Mouse (Mus musculus) spleen, adult 12 weeks (tissue): Measurements from ENCODE around the gene Bod1l.

ENCODE experiments used
- DNase-seq: peaks from one replicate; pipeline ENCODE4 v3.0.0; 2022; ENCODE audit warnings: low spot score

The Bod1l gene

DNA sequence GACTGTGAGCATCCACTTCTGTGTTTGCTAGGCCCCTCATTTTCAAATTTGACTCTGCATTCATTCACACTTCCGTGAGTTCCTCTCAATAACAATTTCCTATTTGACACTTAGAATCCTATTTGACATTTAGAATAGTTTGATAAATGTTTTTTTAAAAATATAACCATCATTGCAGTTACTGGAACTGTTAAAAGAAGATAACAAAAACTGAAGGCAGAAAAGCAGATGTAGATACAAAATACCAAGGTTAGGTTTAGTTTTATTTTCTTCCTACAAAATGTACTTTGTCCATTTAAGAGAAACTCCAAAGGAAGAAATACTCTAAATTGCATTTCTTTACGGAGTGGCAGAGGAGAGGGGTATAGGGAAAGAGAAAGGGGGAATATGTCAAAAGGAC is 42.5 kb downstream of the Bod1l start:
- no peak for DNase-seq

DNA sequence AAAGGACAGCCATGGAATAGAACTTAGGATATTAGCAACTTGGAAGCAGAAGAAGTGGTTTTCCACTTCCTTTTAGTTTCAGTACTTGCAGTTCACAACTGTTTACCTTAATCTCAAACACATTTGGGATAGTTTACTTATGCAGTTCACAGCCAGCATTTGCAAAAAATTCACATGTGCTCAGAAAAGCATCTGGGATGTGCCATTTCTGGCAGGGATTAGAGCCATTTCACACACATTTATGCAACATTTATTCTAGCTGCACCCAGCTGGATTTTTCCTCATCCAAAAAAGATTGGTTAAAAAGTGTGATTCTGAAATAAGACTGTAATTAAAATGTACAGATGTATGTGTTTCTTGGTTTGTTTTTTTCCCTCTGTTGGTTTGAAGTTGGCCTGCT is 49.7 kb downstream of the Bod1l start:
- DNase-seq, result no peak

DNA sequence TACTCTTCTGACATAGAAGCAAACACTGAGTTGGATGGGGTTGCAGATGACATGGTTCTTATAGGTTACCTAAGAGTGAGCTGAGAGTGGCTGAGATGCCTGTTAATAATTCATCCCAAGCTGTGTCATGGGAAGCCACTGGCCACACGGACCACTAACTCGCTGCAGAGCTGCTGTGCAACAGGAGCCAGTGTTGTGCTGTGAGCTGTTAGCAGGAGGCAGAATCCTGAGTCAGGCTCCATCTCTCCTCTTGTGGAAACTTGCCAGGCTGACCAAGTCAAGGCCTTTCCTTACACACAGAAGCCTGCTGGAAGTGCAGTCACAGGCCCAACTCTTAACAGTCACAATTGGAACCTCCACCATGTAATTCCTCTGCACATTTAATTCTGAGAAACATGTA is 53.6 kb downstream of the Bod1l start:
- no peak for DNase-seq

DNA sequence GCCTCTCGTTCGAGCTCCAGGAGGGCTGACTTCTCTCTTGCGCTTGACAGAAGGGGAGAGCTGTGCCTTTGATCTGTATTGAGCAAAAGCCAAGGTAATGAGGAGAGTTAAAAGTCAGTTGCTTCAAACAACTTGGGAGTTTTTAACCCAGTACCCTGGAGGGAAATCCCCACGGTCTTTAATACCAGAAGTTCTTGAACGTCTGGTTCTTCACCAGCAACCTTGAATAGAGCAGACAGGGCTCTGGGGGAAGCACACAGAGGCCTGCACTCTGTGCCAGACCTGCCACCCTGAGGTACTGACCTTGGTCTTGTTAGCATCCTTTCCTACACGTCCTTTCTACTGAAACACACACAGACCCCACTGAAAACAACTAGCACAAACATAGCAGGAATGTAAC is 55.2 kb downstream of the Bod1l start:
- no peak for DNase-seq

DNA sequence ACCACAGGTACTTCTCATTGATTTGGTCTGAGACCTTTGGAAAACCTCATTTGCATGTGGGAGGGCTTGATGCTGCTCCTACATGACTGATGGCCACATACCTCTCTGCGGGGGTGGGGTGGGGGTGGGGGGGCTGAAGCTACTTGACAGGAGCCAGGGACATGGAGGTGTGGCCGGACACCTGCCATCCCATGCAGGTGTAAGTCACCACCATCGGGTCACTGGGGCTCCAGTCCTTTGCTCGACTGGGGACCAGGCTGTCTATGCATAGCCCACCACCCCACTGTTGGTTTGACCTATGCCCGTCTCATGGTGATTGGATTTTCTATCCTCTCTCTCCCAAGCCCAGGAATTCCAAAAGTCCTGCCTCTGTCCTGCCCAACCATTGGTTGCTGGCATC is 62.2 kb downstream of the Bod1l start:
- no peak for DNase-seq

DNA sequence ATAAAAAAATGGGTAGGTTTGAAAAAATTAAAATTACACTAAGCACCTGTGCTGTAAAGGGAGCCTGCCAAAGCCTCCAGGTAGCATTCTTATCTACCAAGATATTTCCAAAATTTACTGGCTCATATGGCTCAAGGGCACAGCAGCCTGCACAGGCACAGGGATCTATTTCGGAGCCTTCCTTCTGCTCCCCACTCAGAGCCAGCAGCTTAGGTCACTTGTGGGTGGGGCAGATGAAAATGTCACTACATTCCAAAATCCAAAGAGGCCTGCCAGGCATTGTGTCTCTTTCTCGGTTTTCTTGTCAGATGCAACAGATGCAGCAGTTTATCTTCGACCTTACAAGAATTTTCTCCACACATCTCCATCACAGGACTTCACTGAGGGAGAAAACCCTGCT is 64.1 kb downstream of the Bod1l start:
- no peak for DNase-seq

DNA sequence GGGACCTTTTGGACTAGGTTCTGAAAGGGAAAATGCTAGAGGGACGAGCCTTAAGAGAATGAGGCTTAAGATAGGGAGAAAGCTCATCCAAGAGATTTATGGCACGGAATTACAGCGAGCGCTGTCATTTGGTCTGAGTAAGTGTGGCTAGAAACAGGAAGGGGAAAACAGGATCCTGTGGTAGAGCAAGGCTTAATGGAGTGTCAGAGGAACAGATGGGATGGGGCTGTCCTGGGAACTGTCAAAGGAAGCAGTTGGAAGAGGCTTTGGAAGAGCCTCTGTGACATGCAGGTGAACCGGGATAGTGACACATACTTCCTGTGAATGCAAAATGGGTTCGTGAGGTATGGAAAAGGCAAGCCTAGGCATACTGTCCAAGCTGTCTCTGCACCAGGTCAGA is 68.4 kb downstream of the Bod1l start:
- DNase-seq, result no peak

DNA sequence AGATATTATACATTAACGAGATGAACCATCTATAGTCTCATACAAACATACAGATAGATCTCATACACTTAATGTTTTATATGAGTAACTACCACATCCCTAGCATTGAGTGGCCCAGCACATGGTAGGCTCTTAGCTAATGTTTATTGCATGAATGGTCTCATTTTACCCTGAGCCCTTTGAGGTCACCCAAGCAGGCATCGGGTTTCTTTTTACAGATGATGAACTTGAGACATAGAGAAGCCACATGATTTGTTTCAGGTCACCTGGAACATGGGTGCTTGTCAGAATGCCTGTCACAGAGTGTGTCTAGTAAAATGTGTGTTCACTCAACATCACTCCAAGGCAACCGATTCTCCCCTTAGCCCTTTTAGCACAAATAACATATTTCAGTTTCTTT is 68.8 kb downstream of the Bod1l start:
- no peak for DNase-seq

DNA sequence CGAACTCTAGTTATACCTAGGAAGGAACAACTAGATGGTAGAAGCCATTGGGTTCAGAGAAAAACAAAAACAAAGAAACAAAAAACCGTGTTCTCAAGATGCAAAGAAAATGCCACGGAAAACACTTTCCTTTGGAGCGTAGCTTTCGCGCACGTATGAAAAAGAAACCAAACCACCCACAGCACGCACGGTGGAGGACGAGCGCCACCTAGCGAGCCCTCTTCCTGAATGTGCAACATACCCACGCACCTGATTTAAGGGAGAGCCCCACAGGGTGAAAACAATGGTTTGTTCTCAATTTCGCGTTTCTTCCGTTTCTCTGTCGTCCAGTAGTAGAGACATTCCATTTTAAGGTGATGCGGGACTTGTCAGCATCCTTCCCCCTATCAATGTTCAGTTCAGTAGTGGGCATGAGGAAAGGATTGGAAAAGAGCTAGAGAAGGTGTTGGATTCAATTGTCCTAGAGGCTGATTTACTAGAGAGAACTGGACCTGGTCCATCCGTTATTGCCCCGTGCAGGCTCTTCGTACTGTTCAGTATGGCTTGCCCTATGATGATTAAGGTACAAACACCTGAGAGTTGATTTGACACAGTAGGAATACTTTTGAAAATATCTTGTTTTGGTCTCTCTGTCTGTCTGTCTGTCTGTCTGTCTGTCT is 75.6 kb downstream of the Bod1l start:
- peak; percentile 63 for DNase-seq

DNA sequence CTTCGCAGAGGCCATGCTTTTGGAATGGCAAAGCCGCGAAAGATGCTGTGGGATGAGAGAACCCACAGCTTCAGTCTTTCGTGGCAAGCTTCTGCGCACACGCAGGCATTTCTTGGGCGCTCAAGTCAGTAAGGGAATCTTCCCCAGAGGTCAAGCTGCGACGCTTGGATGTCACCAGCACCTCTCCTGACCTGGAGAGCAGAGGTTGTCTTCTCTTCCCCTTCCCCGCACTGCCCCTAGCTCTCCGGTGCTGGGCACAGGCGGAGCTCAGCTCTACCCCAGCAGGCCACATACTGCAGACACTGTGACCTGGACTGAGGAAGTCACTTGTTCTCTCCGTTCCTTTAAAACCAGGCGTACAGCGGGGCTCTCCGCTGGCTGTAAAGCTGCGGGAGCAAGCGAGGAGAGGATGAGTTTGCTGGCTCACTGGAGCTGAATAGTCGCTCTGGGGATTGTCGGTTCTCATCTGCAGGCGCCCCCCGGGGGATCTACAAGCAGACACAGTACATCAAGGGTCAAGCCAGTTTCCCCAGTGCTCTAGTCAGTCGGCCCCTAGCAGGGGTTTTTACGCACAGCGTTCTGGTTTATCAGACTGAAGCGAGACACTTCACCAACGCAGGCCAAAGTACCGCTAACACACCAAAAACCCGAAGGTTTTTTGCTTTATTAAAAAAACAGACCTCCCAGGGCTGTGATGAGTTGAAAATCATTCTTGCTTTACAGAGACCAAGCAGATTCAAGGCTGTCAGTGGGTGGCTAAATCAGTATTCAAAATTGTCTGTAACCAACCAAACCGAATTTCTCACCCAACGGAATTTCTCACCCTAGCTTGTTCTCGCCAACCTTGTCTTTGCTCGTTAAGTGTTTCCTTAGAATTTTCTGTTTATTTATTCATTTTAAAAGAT is 76.6 kb downstream of the Bod1l start:
- DNase-seq, result no peak

DNA sequence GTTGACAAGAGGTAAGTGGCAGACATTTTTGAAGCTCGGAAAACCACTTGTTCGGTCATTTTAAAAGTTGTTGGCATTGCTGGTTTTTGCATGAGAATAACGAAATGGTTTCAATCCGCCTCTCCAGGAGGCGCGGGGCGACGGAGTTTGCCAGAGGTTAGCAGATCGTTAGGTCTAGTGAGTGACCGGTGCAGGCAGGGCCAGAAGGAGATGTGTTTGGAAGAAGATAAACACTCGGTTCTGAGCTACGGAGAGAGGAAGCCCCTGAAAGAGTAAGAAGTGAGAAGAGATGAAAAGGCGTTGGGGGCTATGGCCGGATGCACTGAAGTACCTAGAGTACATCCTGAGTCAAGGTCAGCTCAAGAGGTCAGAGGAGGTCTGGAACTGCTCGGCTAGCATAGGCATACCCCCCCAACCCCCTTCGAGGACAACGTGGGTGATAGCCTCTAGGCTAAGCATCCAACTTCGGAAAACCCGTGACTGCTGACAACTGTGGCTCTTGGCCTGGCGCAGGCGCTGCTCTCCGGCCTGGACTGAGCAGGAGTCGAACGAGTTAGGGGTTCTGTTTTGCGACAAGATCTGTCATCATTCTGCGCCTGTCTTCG is 77.6 kb downstream of the Bod1l start:
- DNase-seq, result no peak

DNA sequence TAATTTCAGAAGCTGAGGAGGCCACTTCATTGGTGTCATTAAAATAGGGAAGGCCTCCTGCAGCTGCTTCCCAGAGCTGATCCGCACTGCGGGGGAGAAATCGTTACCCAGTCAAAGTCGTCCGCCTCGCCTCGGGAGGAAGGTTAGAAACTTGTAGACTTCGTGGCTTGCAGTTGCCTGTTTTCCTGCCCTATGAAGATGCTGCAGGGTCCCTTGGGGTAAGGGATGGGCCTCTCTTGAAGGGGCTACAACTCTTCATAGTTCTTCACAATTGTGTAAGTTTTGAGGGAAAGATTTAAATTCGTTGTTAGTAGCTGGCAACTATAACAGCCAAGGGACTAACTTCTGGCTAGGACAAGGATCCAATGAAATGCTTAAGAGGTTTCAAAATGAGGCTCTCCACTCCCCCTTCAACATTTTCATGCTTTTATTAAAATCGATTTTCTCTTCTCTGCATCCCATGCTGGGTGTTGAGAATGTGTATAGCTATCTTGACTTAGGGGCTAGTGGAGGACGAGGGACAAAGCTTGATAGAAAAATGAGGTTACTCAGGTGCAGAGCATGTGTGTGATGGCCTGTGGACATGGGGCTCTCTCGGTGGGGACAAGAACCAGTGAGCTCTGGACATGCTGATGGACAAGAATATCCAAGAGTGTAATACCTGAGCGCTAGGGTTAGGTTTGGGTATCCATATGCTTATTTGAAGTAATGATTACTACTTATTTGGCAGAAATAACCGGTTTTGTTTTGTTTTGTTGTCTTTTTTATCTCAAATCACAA is 78.3 kb downstream of the Bod1l start:
- DNase-seq, result no peak

DNA sequence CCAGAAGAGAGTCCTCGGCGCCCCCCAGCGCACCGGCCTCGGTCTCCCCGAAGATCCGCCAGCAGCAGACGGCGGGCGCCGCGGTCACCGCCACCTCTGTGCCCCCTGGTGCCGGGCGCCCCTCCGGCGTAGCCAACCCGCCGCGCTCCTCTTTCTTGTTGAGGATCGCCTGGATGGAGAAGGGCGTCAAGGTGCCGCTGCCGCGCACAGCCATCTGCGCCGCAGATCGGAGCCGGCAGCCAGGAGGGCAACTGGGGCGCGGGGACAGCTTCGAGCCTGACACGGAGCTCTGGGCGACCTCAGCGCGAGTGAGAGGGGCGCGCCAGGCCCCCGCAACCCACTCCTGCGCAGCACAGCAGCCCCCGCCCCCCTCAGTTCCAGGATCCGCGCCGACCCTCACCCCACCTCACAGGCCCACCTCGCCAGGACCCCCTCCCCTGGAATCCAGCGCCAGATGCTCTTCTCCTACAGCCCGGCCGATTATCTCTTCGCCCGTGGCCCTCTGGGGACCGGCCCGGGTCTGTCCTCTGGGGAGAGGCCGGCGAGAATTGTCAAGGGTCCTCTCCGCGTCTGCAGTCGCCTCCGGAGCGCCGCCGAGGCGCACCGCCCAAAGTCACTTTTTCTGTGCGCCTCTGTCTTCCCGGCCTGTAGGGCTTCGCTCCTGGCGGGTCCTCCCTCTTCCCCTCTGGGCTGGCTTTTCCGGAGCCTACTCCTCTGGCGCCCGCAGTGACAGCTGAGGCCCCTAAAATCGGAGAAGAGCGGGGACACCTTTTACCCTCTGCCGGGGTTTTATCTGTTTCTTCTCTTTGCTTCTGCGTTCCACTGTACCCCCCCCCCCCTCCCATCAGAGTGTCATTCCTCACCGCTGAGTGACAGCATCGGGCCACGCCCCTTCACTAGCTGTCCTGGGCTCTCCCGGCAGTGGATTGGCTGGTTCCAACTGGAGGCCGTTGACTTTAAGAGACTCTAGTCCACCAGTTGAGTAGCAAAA is 80.1 kb downstream of the Bod1l start, which contains the start of gene Nkx3-2:
Nkx3-2 (minus strand) TSS at position 771 of the 991 bp plus-strand sequence.
- DNase-seq, result no peak

DNA sequence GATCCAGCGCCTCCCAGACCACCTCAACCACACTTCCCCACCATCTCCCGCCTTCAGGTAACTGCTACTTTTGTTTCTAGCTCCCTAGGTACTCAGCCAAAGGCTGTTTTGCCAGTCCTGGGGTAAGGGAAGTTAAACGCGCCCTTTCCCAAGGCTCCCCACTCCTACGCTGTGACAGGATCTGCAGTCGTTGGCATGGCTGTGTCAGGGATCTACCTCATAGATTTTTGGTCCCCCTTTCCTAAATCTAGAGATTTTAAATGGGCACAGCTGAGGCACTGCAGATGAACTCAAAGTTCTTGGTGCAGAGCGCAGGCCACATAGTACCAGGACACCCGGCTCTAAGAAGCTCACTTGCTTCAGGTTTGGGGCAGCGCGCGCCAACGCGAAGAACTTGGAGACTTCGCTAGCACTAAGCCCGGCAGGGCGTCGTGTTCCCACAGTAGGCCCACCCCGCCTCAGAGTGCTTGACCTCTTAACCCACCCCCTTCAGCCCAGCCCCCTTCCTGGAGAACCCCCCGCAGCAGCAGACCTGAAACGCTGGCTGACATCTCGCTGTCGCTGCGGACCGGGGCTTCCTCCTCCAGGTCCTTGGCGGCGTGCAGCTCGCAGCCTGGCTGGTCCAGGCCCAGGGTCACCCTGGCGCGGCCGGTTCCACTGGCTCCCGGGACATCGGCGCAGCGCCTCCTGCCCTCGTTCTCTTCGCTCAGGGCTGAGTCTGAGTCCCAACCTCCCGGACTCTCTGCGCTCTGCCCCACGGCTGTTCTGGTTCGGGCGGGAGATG is 81.0 kb downstream of the Bod1l start:
- no peak for DNase-seq

DNA sequence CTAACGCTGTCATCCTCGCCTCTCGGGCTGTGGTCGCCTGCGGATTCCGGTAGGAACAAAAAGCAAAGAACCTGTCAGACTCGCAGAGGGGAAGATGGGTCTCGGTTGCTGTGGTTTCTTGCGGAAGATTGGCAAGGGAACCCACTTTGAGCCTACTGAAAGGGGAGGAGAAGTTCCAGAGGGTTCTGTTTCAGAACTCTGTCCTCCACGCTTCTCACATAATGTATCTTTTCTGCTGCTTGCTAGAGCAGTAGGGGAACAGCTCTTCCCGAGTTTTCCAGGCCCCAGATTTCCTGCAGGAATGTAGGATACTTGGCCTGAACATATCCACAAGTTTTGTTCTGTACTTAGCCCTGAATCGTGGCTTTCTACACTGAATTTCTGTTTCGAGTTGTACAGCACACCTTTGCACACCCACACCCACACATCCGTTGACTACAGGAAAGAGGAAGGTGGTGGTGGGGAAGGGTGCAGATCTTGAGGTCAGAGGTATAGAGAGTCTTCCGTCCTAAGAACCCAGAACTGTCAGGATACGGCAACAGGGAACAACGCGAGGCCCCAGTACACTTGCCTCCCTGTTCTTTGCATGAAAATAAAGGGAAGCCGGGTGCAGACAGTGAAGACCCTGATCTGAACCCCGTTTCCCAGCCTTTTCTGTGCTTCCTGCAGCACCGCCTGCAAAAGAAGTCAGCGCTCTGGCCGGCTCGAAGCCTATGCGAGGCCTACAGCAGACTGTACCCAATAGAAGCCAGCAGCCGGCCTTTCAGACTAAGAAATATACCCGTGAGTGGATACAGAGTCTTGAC is 81.8 kb downstream of the Bod1l start:
- DNase-seq, result no peak

DNA sequence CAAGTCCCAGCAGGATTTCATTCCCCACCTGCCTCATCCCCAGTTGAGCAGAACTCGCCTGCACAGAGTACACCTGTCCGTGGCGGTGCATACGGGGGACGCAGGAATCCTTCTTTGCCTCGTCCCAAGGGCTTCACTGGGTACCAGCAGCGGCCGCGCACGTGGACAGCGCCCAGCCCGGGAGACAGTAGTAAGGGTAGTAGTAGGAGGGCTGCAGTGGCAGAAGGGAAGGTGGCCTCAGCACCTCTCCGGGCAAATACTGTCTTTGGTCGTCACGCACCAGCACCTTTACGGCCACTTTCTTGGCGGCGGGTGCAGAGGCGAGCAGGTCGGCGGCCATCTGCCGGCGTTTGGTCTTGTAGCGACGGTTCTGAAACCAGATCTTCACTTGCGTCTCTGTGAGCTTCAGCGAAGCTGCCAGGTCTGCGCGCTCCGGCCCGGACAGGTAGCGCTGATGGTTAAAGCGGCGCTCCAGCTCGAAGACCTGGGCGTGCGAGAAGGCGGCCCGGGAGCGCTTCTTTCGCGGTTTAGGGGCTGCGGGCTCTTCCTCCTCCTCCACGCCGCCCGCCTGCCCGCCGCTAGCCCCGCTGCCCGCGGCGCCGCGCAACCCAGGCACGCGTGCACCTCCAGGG is 82.5 kb downstream of the Bod1l start:
- no peak for DNase-seq

DNA sequence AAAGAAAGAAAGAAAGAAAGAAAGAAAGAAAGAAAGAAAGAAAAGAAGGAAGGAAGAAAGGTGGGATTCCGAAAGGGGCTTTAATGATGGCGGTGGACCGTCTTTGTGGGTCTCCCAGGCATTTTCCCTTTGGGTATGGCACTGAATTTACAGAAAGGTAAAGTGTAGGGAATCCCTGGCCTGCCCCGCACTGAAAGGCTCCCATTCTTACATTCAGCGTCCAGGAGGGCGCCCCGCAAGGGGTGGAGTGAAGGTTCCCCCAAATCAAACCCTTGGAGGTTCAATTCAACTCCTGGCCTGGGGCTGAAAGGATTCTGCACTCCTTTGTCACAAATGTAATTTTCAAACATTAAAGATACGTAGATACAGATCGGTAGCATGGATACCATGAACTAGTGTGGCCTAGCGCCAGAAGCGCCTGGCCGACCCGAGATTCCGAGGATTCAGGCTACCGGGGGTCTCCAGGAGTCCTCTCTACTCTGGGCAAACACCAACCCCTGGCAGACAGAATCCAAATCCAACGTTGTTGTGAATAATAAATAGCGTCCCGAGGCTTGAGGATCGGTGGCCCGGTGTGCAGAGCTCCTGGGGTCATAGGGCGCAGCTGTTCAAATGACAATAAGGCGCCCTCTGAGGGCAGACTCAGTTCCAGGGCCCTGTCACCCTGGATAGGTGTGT is 83.1 kb downstream of the Bod1l start:
- no peak for DNase-seq

DNA sequence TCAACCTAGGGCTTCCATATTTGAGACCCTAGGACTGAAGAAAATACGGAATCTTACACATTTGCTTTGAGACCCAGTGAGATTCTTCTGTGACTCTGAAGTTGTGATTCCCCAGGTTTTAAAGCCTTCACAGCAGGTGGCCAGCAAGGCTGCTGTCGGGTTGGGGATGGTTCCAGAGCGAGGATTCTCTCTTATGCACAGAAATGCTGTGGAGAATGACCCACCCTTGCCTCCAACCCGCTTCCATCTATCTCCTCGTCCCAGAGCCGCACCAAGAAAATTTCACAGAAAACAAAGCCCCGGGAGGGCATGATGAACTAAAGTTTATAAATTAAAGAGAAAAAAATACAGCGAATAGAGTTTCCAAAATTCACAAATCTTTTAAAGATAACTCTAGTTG is 84.0 kb downstream of the Bod1l start:
- no peak for DNase-seq
